Mouse (Mus musculus) CH12.LX (cell line): ENCODE data around the gene Slc27a4.

Experiments used
- CTCF ChIP-seq, 2 experiments: IDR thresholded peaks in 1 of 2; conservative IDR thresholded peaks in 1 of 2; 2 replicates each; pipeline ENCODE4 v1.5.1; 2011 to 2012; ENCODE audit warnings: low read depth in 2 of 2, low read length in 2 of 2, improper control_type of control experiment in 1 of 2, inconsistent platforms in 1 of 2, mild to moderate bottlenecking in 1 of 2, moderate library complexity in 1 of 2
- EP300 ChIP-seq: IDR thresholded peaks from 2 replicates; pipeline ENCODE4 v1.6.1; 2011; ENCODE audit warnings: low read length, improper control_type of control experiment
- ETS1 ChIP-seq: conservative IDR thresholded peaks from 2 replicates; pipeline ENCODE4 v1.6.1; 2012; ENCODE audit warnings: low read depth, mild to moderate bottlenecking, inconsistent platforms, low read length, improper control_type of control experiment, moderate library complexity
- MAFK ChIP-seq: IDR thresholded peaks from 2 replicates; pipeline ENCODE4 v1.6.1; 2011; ENCODE audit warnings: low read length, improper control_type of control experiment; ENCODE audit not compliant: insufficient replicate concordance
- MAX ChIP-seq: IDR thresholded peaks from 2 replicates; pipeline ENCODE4 v1.6.1; 2011; ENCODE audit warnings: low read length, improper control_type of control experiment
- POLR2A ChIP-seq: IDR thresholded peaks from 2 replicates; pipeline ENCODE4 v1.6.1; 2011; ENCODE audit warnings: low read depth, mild to moderate bottlenecking, improper control_type of control experiment, low read length
- SIN3A ChIP-seq: IDR thresholded peaks from 2 replicates; pipeline ENCODE4 v1.6.1; 2012; ENCODE audit warnings: low read length, improper control_type of control experiment, inconsistent platforms
- TCF12 ChIP-seq: IDR thresholded peaks from 2 replicates; pipeline ENCODE4 v1.6.1; 2014; ENCODE audit warnings: low read depth, mild to moderate bottlenecking, inconsistent platforms, low read length, improper control_type of control experiment
- UBTF ChIP-seq: IDR thresholded peaks from 2 replicates; pipeline ENCODE4 v1.6.1; 2012; ENCODE audit warnings: low read depth, mild to moderate bottlenecking, inconsistent platforms, low read length, improper control_type of control experiment, moderate library complexity
- USF1 ChIP-seq: IDR thresholded peaks from 2 replicates; pipeline ENCODE4 v1.6.1; 2014; ENCODE audit warnings: low read depth, mild to moderate bottlenecking, inconsistent platforms, low read length, improper control_type of control experiment

DNA sequence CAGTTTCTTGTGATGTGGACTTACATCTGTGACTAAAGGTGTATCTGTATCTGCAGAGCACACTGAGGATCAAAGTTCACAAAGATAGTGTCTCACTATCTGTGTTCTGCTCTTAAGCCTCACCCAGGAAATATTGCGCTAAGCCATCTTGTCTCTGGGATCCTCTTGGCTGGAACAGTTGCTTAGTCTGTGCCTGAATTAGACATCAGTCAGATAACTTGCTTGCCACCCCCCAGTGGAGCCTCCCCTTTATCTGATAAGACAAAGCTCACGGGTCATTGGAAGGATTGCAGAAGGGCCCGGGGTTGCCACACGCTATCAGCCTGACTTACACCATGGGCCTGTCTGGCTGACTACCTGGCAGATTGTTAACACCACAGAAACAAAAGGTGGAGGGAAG lies 29.1 kb upstream of the Slc27a4 start:
- TF ChIP-seq CTCF (conservative IDR thresholded peaks at IDR 0.05 in 1 of 2, IDR thresholded peaks at IDR 0.05 in 1 of 2; ENCODE audit: low read depth in 2 of 2, low read length in 2 of 2) (no peak), MAFK (no peak), TCF12 (no peak), ETS1 (no peak), POLR2A (no peak), USF1 (no peak), UBTF (no peak), MAX (no peak), SIN3A (no peak), EP300 (no peak)
